Mouse (Mus musculus): ENCODE measurements around the gene Gucy2g. TPM values are rescaled to one million over a fixed set of nuclear protein-coding genes. Genes with fewer than 3 reads are reported as not detected.
A peak's percentile ranks its signal among the peaks of the same experiment; 100 is the strongest.
"Not testable (repeated sequence)": the region's sequence is repeated elsewhere in the genome, so short reads cannot be mapped to it uniquely, and the experiment has no call there.

Gene Gucy2g
- polyA plus RNA-seq, 1 experiment from 2014 or later: not detected

GRCm38 (mm10) chr19:55158606-55159005 is 82.4 kb downstream of the Gucy2g start:
- Histone ChIP-seq H3K27ac (ENCODE audit: low read depth, low read length) (no peak overlapping the region), H3K4me3 (ENCODE audit: low read depth, low read length) (no peak overlapping the region), H3K9ac (ENCODE audit: low read length) (no peak overlapping the region), H3K27me3 (ENCODE audit: control insufficient read depth, insufficient read depth, low read length) (no peaks in the 10 kb centered on the region), H3K9me3 (ENCODE audit: control insufficient read depth, low read length) (no peaks in the 10 kb centered on the region), H3K4me2 (ENCODE audit: low read depth) (no peak overlapping the region), H3K4me1 (ENCODE audit: control insufficient read depth, insufficient read depth, low read length) (no peaks in the 10 kb centered on the region), H3K36me3 (ENCODE audit: control insufficient read depth, insufficient read depth, low read length) (no peaks in the 10 kb centered on the region)
- whole genome bisulfite sequencing: 81% methylated on average over 8 of the region's 8 CpGs
- no peak for ATAC-seq (ENCODE audit: insufficient read depth, low FRiP score, low TSS enrichment)
- no peak for DNase-seq (ENCODE audit: low spot score)

- no peaks in the 10 kb centered on the region for H3K9me3 ChIP-seq (ENCODE audit: control insufficient read depth, low read length)
- no peaks in the 10 kb centered on the region for H3K27me3 ChIP-seq (ENCODE audit: control insufficient read depth, insufficient read depth, low read length)
- H3K36me3 ChIP-seq (ENCODE audit: control insufficient read depth, insufficient read depth, low read length): no peaks in the 10 kb centered on the region
- H3K4me2 ChIP-seq (ENCODE audit: low read depth): no peak overlapping the region
- H3K4me1 ChIP-seq (ENCODE audit: control insufficient read depth, insufficient read depth, low read length): no peaks in the 10 kb centered on the region
- H3K4me3 ChIP-seq (ENCODE audit: low read depth, low read length): no peak overlapping the region
- no peak overlapping the region for H3K9ac ChIP-seq (ENCODE audit: low read length)
- no peak for DNase-seq (ENCODE audit: low spot score)
- ATAC-seq (ENCODE audit: insufficient read depth, low FRiP score, low TSS enrichment): no peak
- H3K27ac ChIP-seq (ENCODE audit: low read depth, low read length): no peak overlapping the region
- 87% methylated on average over 7 of the region's 7 CpGs for WGBS
Measured at GRCm38 (mm10) chr19:55157029-55157428, 84.0 kb downstream of the Gucy2g start.

GRCm38 (mm10) chr19:55152983-55153382 is 88.1 kb downstream of the Gucy2g start:
- Histone ChIP-seq H3K4me2 (ENCODE audit: low read depth) (no peak overlapping the region), H3K4me3 (ENCODE audit: low read depth, low read length) (no peak overlapping the region), H3K9me3 (ENCODE audit: control insufficient read depth, low read length) (no peaks in the 10 kb centered on the region), H3K27ac (ENCODE audit: low read depth, low read length) (no peak overlapping the region), H3K27me3 (ENCODE audit: control insufficient read depth, insufficient read depth, low read length) (no peaks in the 10 kb centered on the region), H3K4me1 (ENCODE audit: control insufficient read depth, insufficient read depth, low read length) (no peaks in the 10 kb centered on the region), H3K36me3 (ENCODE audit: control insufficient read depth, insufficient read depth, low read length) (no peaks in the 10 kb centered on the region), H3K9ac (ENCODE audit: low read length) (no peak overlapping the region)
- DNase-seq (ENCODE audit: low spot score): no peak
- no peak for ATAC-seq (ENCODE audit: insufficient read depth, low FRiP score, low TSS enrichment)
- 92% methylated on average over 6 of the region's 6 CpGs for WGBS

- WGBS: 67% methylated on average over 5 of the region's 6 CpGs
Measured at GRCm38 (mm10) chr19:55152274-55152673, 88.8 kb downstream of the Gucy2g start.

GRCm38 (mm10) chr19:55149646-55150045 is 91.4 kb downstream of the Gucy2g start:
- Histone ChIP-seq H3K4me3 (ENCODE audit: low read depth, low read length) (no peak overlapping the region), H3K27me3 (ENCODE audit: control insufficient read depth, insufficient read depth, low read length) (no peaks in the 10 kb centered on the region), H3K4me2 (ENCODE audit: low read depth) (no peak overlapping the region), H3K9ac (ENCODE audit: low read length) (no peak overlapping the region), H3K36me3 (ENCODE audit: control insufficient read depth, insufficient read depth, low read length) (no peaks in the 10 kb centered on the region), H3K4me1 (ENCODE audit: control insufficient read depth, insufficient read depth, low read length) (peaks cover 4% of the 10 kb centered on the region; the same call in 1 of the 2 replicates), H3K27ac (ENCODE audit: low read depth, low read length) (no peak overlapping the region), H3K9me3 (ENCODE audit: control insufficient read depth, low read length) (no peaks in the 10 kb centered on the region)
- no peak for ATAC-seq (ENCODE audit: insufficient read depth, low FRiP score, low TSS enrichment)
- 63% methylated on average over 6 of the region's 6 CpGs for WGBS
- DNase-seq (ENCODE audit: low spot score): peak; percentile 16

More at GRCm38 (mm10) chr19:55152274-55152673, 88.8 kb downstream of the Gucy2g start:
- DNase-seq (ENCODE audit: low spot score); H3K9me3 ChIP-seq (ENCODE audit: control insufficient read depth, low read length); H3K4me3 ChIP-seq (ENCODE audit: low read depth, low read length); H3K4me2 ChIP-seq (ENCODE audit: low read depth); H3K36me3 ChIP-seq (ENCODE audit: control insufficient read depth, insufficient read depth, low read length); H3K27me3 ChIP-seq (ENCODE audit: control insufficient read depth, insufficient read depth, low read length); H3K27ac ChIP-seq (ENCODE audit: low read depth, low read length); H3K9ac ChIP-seq (ENCODE audit: low read length); ATAC-seq (ENCODE audit: insufficient read depth, low FRiP score, low TSS enrichment); H3K4me1 ChIP-seq (ENCODE audit: control insufficient read depth, insufficient read depth, low read length): not testable (repeated sequence)

- ATAC-seq (ENCODE audit: insufficient read depth, low FRiP score, low TSS enrichment) (no peak), DNase-seq (ENCODE audit: low spot score) (no peak)
- Histone ChIP-seq H3K36me3 (ENCODE audit: control insufficient read depth, insufficient read depth, low read length) (no peaks in the 10 kb centered on the region), H3K4me3 (ENCODE audit: low read depth, low read length) (no peak overlapping the region), H3K27ac (ENCODE audit: low read depth, low read length) (no peak overlapping the region), H3K4me1 (ENCODE audit: control insufficient read depth, insufficient read depth, low read length) (peaks cover 11% of the 10 kb centered on the region; the same call in 1 of the 2 replicates), H3K9me3 (ENCODE audit: control insufficient read depth, low read length) (no peaks in the 10 kb centered on the region), H3K27me3 (ENCODE audit: control insufficient read depth, insufficient read depth, low read length) (no peaks in the 10 kb centered on the region), H3K4me2 (ENCODE audit: low read depth) (no peak overlapping the region), H3K9ac (ENCODE audit: low read length) (no peak overlapping the region)
- 88% methylated on average over 6 of the region's 6 CpGs for WGBS
Measured at GRCm38 (mm10) chr19:55148109-55148508, 92.9 kb downstream of the Gucy2g start.

Small RNA genes within 50 kb of the gene (microRNA-seq; reads per million reads assigned to microRNA genes)
- gene Mir6715: not detected

Other genes with a start within 250 kb of the Gucy2g start
- gene Gpam, start 114.0 kb downstream of the Gucy2g start, polyA plus RNA-seq (2014; fragmentation: Nextera tagmentation; extraction: Ambion mirVana): 20.3 and 20.4 TPM in 2 replicates
- not detected in 2 replicates for gene Tectb, start 60.5 kb downstream of the Gucy2g start, polyA plus RNA-seq (2014; fragmentation: Nextera tagmentation; extraction: Ambion mirVana)
- 19.4 and 20.8 TPM in 2 replicates for gene Acsl5, start 10.7 kb upstream of the Gucy2g start, polyA plus RNA-seq (2014; fragmentation: Nextera tagmentation; extraction: Ambion mirVana)
- 104 and 105 TPM in 2 replicates for gene Zdhhc6, start 74.8 kb upstream of the Gucy2g start, polyA plus RNA-seq (2014; fragmentation: Nextera tagmentation; extraction: Ambion mirVana)
- 25.4 and 26.1 TPM in 2 replicates for gene Vti1a, start 75.1 kb upstream of the Gucy2g start, polyA plus RNA-seq (2014; fragmentation: Nextera tagmentation; extraction: Ambion mirVana)